Mouse (Mus musculus) bone marrow macrophage, adult 2 months (primary cell): ENCODE results near the gene Bcr.

Experiments used
- CTCF ChIP-seq: IDR thresholded peaks from 2 replicates; pipeline ENCODE4 v1.5.1; 2012; ENCODE audit warnings: low read depth, mild to moderate bottlenecking, low read length, moderate library complexity
- POLR2A ChIP-seq: IDR thresholded peaks from 2 replicates; pipeline ENCODE4 v1.6.1; 2012; ENCODE audit warnings: mild to moderate bottlenecking, low read depth, low read length, borderline replicate concordance

DNA sequence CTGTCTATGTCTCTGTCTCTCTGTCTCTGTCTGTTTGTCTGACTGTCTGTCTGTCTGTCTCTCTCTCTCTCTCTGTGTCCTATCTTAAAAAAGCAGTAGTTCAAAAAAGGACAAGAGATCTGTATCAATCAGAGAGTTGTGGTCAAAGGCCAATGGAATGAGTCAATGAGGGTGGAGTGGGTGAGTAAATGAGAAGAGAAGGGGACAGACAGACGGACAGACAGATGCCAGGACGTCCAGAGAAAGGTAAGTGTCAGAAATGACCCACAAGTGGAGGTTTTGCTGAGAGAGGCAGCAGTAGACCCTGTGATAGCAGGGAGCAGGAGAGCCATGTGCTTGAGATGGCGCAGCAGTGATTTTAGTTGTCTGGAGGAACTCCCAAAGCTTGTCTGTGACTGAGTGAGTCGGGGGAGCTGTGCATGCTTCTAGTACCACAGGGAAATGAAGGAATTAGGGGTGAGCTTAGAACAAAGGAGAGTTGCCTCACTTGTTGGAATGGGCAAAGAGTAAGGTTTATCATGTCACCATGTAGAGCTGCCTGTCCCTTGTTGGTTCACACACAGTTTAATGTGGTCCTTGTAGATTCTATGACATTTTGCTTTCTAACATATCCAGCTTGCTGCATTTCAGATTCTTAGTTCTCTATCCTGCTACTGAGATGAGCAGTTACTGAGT, 161.7 kb downstream of the Bcr start:
- TF ChIP-seq CTCF (no peak), POLR2A (no peak)
